Mouse (Mus musculus) monocyte, adult 5-6 weeks (primary cell): Measurements from ENCODE around the gene Dnajc30. TPM values are rescaled to one million over a fixed set of nuclear protein-coding genes. Genes with fewer than 3 reads are reported as not detected.
"Not testable (repeated sequence)": the region's sequence is repeated elsewhere in the genome, so short reads cannot be mapped to it uniquely, and the experiment has no call there.

Source experiments
- ATAC-seq: fragments of 153-309, 156-312 bp; replicated peaks from 2 replicates; pipeline ENCODE4 v1.8.0; 2017; ENCODE audit warnings: mild to moderate bottlenecking; ENCODE audit not compliant: low TSS enrichment, insufficient number of reproducible peaks, severe bottlenecking, poor library complexity, low FRiP score
- total RNA-seq: library from RNA; stranded (forward); fragments of 200-1000, 200-491, 200-594 nt; gene quantifications from 3 replicates; pipeline ENCODE4 v1.2.3, GENCODE M21; 2017

Gene Dnajc30
- total RNA-seq, 1 experiment from 2014 or later: 5.5 TPM

GRCm38 (mm10) chr5:135048539-135048938, 15.5 kb upstream of the Dnajc30 start:
- no peak for ATAC-seq

GRCm38 (mm10) chr5:135049268-135049667, 14.7 kb upstream of the Dnajc30 start:
- ATAC-seq: not testable (repeated sequence)

GRCm38 (mm10) chr5:135053356-135053755, 10.6 kb upstream of the Dnajc30 start:
- ATAC-seq: no peak

- ATAC-seq: no peak; the same call in 1 of the 2 replicates
These were observed 372 bp downstream of the Dnajc30 start for GRCm38 (mm10) chr5:135064382-135064766.

DNA sequence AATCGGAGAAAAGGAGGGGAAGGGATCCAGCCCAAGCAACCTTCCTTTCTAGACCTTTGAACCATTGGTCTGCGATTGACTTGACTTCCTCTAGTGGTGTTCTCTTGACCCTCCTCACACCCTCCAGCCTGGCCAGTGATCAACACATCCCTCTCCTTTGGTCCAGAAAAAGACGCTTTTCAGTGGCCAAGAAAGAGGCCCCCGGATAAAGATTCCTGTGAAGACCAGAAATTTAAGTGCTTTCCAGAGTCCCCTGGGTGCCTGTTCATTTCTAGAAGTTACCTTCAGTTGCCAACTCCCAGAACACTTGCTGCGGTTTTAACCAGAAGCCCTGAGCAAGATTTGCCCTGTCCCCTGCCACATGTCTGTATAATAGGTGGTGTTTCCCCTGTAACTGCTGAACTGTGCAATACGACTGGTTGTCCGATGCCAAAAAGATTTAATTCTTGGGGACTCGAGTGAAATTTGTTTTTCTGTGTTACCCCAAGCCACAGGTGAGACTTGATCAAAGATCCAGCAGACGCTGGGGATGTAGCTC, 976 bp downstream of the Dnajc30 start, which contains the start of gene Bud23:
TSS of gene Bud23 (minus strand) at position 51 of the 538 bp plus-strand sequence.
- ATAC-seq: not testable (repeated sequence)

DNA sequence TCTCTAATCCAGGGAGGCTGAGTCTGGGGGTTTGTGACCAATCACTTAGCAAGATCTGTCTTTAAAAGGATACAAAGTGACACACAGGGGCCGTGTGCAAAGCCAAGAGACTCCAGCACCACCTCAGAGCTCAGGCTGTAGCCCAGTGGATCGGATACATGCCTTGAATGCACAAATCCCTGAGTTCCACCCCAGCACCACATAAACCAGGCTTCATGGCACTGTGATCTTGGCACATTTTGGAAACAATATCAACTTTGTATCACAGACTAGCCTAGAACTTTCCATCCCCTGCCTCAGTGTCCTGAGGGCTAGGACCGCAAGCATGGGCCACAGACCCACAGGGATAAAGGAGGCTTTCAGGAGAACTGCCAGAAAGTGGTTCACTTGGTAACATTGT, 2.0 kb downstream of the Dnajc30 start:
- no peak for ATAC-seq

DNA sequence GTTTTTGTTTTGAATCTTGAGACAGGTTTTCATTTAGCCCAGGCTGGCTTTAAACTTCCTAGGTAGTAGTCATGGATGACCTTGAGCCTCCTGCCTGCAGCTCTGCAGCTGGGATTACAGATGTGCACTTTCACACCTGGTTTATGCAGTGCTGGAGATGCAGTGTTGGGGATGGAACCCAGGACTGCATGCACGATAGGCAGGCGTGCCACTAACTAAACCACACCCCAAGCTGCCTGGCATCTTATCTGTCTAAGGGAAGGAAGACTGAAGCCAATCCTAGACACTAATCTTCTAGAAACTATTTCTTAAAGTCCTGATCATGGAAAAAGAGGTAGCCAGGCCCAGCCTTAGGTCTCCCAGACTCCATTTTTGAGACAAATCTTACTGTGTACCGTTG, 6.4 kb downstream of the Dnajc30 start:
- ATAC-seq: no peak

DNA sequence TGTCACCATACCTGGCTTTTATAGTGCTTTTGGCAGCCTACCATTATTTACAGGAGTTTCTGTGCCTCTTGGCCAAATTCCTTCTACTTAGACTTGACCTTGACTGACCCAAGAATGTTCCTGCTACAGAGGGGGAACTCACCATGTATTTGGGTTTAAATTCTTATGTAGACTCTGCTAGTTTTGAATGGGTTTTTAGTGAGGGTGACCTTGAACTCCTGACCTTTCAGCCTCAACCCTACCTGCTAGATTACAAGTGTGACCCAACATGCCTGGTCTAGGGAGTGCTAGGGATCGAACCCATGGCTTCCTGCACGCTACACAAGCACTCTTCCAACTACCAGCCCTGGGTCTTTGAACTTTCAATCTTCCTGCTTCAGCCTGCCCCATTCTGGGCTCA, 8.1 kb downstream of the Dnajc30 start:
- ATAC-seq: no peak

DNA sequence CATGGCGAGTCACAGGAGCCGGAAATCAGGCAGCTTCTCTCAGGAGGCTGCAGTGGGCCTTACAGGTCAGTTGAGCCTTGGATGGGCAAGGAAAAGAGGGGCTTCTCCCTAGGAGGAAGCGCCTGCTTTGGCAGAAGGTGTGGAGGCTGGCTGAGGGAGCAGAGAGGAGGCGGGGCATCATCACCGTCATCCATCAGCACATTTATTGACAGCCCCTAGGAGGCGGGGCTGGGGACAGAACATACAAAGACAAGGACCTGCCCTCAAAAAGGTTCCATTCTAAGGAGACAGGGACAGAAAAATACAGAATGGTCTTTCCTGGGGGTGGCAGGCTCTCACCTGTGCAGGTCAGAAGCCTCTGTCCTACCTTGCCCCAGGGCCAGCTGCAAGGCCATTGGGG, 8.7 kb downstream of the Dnajc30 start:
- ATAC-seq: no peak

- no peak for ATAC-seq
These were observed 9.5 kb downstream of the Dnajc30 start for GRCm38 (mm10) chr5:135073349-135074150.

- ATAC-seq: no peak
These were observed 11.7 kb downstream of the Dnajc30 start for GRCm38 (mm10) chr5:135075655-135076054.

GRCm38 (mm10) chr5:135076368-135076767, 12.4 kb downstream of the Dnajc30 start:
- ATAC-seq: no peak

- ATAC-seq: no peak
These were observed 13.0 kb downstream of the Dnajc30 start for GRCm38 (mm10) chr5:135076931-135077505.

DNA sequence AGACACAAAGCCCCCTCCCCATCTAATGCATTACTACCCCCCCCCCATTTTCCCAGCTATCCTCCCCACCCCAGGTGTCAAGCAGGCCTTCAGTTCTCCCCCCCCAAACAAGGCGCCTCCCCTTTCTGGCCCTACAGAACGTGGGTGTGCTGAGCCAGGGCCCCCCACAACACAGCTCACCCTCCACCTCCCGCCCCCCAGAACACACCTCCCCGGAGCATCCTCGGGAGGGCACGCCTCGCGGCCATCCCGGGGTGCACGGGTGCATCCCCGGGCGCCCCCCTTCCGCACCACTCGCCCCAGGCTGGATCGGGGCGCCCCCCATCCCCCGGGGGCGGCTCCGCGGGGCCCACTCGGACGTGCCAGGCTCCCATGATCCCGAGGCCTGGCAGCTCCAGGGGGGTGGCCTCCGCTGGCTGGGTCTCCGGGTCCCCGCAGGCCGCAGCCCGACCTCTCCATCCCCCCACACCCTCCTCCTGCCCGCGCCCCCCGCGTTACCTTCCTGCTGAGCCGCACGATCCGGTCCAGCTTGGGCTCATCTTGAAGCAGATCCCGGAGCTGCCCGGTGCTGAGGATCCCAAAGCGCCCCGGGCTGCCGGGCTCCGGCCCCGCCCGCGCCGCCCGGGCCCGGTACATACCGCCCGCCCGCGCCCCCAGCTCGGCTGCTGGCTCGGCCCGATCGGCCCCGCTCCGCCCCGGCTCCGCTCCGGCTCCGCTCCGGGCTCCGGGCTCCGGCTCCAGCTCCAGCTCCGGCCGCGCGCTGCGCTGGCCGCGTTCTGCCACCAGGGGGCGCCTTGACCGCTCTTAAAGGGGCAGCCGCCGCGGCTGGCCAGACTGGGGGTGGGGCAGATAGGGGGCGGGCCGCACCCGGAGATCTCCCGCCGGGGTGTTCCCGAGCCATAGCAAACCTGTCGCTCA, 13.8 kb downstream of the Dnajc30 start, which contains the start of gene Vps37d:
TSS of gene Vps37d (minus strand) at position 703 of the 918 bp plus-strand sequence.
- ATAC-seq: peak; percentile 56; the same call in 1 of the 2 replicates

DNA sequence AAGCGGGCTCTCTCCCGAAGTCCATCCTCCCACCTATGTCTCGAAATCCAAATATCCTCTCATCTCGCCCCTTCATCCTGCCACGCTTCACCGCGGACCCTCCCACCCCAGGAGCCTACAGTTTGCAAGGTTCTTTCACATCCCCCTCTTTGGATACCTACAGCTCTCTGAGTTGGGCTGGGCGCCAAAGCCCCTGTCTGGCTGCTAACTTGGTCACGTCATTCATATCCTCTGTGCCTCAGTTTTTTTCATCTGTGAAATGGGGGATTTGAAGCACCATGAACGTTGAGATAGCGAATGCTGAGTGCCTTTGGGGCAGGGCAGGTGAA, 14.4 kb downstream of the Dnajc30 start:
- 0 out of 2 replicates have a peak, but pooled peaks have one; percentile 15 for ATAC-seq

DNA sequence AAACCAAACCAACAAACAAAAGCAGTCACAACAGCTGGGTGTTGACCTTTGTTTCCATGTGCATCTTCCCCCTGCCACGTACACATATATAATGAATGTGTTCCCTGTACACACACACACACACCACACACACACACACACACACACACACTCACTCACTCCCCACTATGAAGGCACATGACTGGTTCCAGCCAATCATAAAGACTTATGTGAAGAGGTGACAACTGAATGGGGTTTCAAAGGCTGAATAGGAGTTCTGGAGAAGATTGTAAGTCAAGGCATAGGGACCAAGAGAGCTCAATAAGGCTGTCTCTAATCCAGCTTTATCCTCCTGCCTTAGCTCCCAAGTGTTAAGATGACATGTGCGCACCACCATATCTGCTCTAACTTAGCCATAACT, 15.6 kb downstream of the Dnajc30 start:
- ATAC-seq: no peak

- no peak for ATAC-seq
These were observed 16.5 kb downstream of the Dnajc30 start for GRCm38 (mm10) chr5:135080539-135080938.

GRCm38 (mm10) chr5:135086871-135087270, 22.9 kb downstream of the Dnajc30 start:
- ATAC-seq: no peak

GRCm38 (mm10) chr5:135089653-135090052, 25.7 kb downstream of the Dnajc30 start, which contains the start of gene Mlxipl:
Mlxipl (plus strand) TSS chr5:135089890.
- ATAC-seq: no peak
